Comparison of ENCODE assay signal across 20 mouse cellular contexts in genomic region chr1:120910801-120911200, GRCm38 (mm10).
DNase-seq lines count a peak whose midpoint lies in the region; ATAC-seq and TF ChIP-seq lines count a peak whose summit lies in the region.
"Had no signal": no experiment of that assay in that cellular context is flagged by ENCODE, and none has a peak within 500 bp of the region (broad histone marks: within the 10 kb centered on the region; RNA-seq: fewer than 3 reads in every experiment).

No protein-coding gene starts in this region.

- H3K4me3 ChIP-seq in hindbrain, postnatal 0 days (ENCODE audit: low read length) = no peak overlapping the region
- no peak overlapping the region for H3K4me3 ChIP-seq in forebrain, embryonic 12.5 days (replicated peaks)
- H3K4me3 ChIP-seq: forebrain, embryonic 15.5 days; heart, embryonic 10.5 days; limb, embryonic 15.5 days had no signal

- no peak overlapping the region for H3K27ac ChIP-seq in hindbrain, postnatal 0 days
- H3K27ac ChIP-seq in forebrain, embryonic 12.5 days = no peak overlapping the region
- H3K27ac ChIP-seq: forebrain, embryonic 15.5 days; heart, embryonic 10.5 days; limb, embryonic 15.5 days had no signal

- no peaks in the 10 kb centered on the region for H3K36me3 ChIP-seq in hindbrain, postnatal 0 days (ENCODE audit: insufficient read depth, low read length)
- H3K36me3 ChIP-seq in forebrain, embryonic 12.5 days (replicated peaks) = no peaks in the 10 kb centered on the region
- H3K36me3 ChIP-seq: forebrain, embryonic 15.5 days; heart, embryonic 10.5 days; limb, embryonic 15.5 days had no signal

- no peak for ATAC-seq in hindbrain, postnatal 0 days
- no peak for ATAC-seq in forebrain, embryonic 12.5 days (ENCODE audit: low FRiP score)
- ATAC-seq: activated CD4-positive, CD25-positive, alpha-beta regulatory T cell, adult 4 months; forebrain, embryonic 15.5 days; intestine, embryonic 16.5 days; liver, postnatal 0 days; midbrain, embryonic 16.5 days had no signal

- no peaks in the 10 kb centered on the region for H3K27me3 ChIP-seq in hindbrain, postnatal 0 days (ENCODE audit: insufficient read depth, low read length)
- H3K27me3 ChIP-seq in forebrain, embryonic 12.5 days = 0 out of 2 replicates have a peak, but pooled peaks cover 5% of the 10 kb centered on the region
- H3K27me3 ChIP-seq: forebrain, embryonic 15.5 days; limb, embryonic 15.5 days had no signal

- no peaks in the 10 kb centered on the region; the same call in 1 of the 2 replicates for H3K9me3 ChIP-seq in hindbrain, postnatal 0 days (ENCODE audit: low read length)
- H3K9me3 ChIP-seq in forebrain, embryonic 12.5 days = no peaks in the 10 kb centered on the region
- H3K9me3 ChIP-seq: forebrain, embryonic 15.5 days; heart, embryonic 10.5 days; limb, embryonic 15.5 days had no signal

- no peak for TF ChIP-seq CTCF in hindbrain, postnatal 0 days (IDR thresholded peaks at IDR 0.05; ENCODE audit: low read depth)

- H3K4me1 ChIP-seq in hindbrain, postnatal 0 days (ENCODE audit: insufficient read depth, low read length) = no peaks in the 10 kb centered on the region
- peaks cover 11% of the 10 kb centered on the region for H3K4me1 ChIP-seq in forebrain, embryonic 12.5 days
- H3K4me1 ChIP-seq: heart, embryonic 10.5 days; limb, embryonic 15.5 days had no signal

- peak; percentile 60 for DNase-seq in Muller cell, postnatal 12 days (ENCODE audit: inconsistent ontology term)
- peak; percentile 39 for DNase-seq in adrenal gland, postnatal 14 days
- DNase-seq in fibroblast of lung, adult 2 months (ENCODE audit: low read depth) = peak; percentile 11
- DNase-seq in hindbrain, postnatal 0 days (ENCODE audit: low spot score) = peak; percentile 19
- DNase-seq in kidney, postnatal 14 days = no peak
- no peak for DNase-seq in frontal cortex, postnatal 14 days (ENCODE audit: low spot score in 2 of 2)
- DNase-seq: cerebellum, postnatal 25 days; heart, postnatal 14 days; layer of hippocampus, adult 9-11 months; liver, postnatal 0 days; lung, postnatal 4 days; right cerebral cortex, adult 18-20 months; thymus, adult 2 months had no signal

- H3K9ac ChIP-seq in hindbrain, postnatal 0 days (replicated peaks; ENCODE audit: low read length) = no peak overlapping the region
- H3K9ac ChIP-seq in forebrain, embryonic 12.5 days = no peak overlapping the region
- H3K9ac ChIP-seq: forebrain, embryonic 15.5 days; limb, embryonic 15.5 days; liver, postnatal 0 days had no signal

- no peak overlapping the region for H3K4me2 ChIP-seq in hindbrain, postnatal 0 days (ENCODE audit: low read depth, low read length)
- H3K4me2 ChIP-seq in forebrain, embryonic 12.5 days = no peak overlapping the region
- H3K4me2 ChIP-seq: forebrain, embryonic 15.5 days; limb, embryonic 15.5 days had no signal

- WGBS in hindbrain, postnatal 0 days = 53% methylated on average over 6 of the region's 6 CpGs
- WGBS in forebrain, embryonic 12.5 days = 74% methylated on average over 6 of the region's 6 CpGs

Comparison
In these comparisons a context has a peak if more than half of its experiments do, and no peak if none do; other contexts are left out.
1. DNase-seq: peak in Muller cell, postnatal 12 days (single experiment), adrenal gland, postnatal 14 days (single experiment), fibroblast of lung, adult 2 months (single experiment) and hindbrain, postnatal 0 days (single experiment); none in kidney, postnatal 14 days (single experiment) and frontal cortex, postnatal 14 days (0 of 2).